9 mouse cellular contexts compared by ENCODE assay signal in the genomic region with DNA sequence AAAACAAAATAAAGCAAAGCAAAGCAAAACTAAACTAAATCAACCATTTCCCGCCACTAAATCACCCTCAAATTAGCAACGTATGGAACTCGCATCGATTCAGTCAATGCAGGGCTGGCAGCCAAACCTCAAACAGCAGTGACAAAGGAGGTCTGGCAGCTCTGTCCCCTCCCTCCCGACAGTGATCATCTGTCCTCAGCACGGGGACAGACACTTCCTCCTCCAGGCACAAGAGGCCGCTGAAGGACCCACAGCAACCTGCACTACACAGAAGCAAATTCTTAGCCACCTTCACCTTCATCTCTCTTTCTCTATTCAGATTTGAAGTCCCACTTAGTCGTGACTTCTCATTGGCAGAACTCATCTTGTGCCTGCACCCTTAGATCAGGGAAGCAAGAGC. TPM values are rescaled to one million over a fixed set of nuclear protein-coding genes. Genes with fewer than 3 reads are reported as not detected.
DNase-seq lines count a peak whose midpoint lies in the region; ATAC-seq and TF ChIP-seq lines count a peak whose summit lies in the region.
"Had no signal": no experiment of that assay in that cellular context is flagged by ENCODE, and none has a peak within 500 bp of the region (broad histone marks: within the 10 kb centered on the region; RNA-seq: fewer than 3 reads in every experiment).

No protein-coding gene starts in this region.

- no peaks in the 10 kb centered on the region for H3K79me2 ChIP-seq in heart, adult 2 months (replicated peaks; ENCODE audit: control insufficient read depth, insufficient read depth, low read length)

- intact Hi-C loops in heart, adult 2 months (cut with DNase I), result loop anchor here (2.0 to 5.0 kb wide), 2 partner anchors 24 to 83 kb away; a partner anchor contains a TSS

- WGBS in heart, adult 2 months, result under 1% methylated on average over 8 of the region's 8 CpGs
- WGBS in kidney, embryonic 16.5 days, result 1% methylated on average over 8 of the region's 8 CpGs
- WGBS in lung, embryonic 15.5 days, result 2% methylated on average over 8 of the region's 8 CpGs
- WGBS in neural tube, embryonic 15.5 days, result under 1% methylated on average over 8 of the region's 8 CpGs

- ATAC-seq in kidney, embryonic 16.5 days (ENCODE audit: low FRiP score, low TSS enrichment), result no peak
- ATAC-seq in lung, embryonic 15.5 days (ENCODE audit: borderline replicate concordance, extremely low read depth, low FRiP score, low TSS enrichment), result no peak
- ATAC-seq in neural tube, embryonic 15.5 days (ENCODE audit: low FRiP score), result peak; percentile 51; the same call in 1 of the 2 replicates

- H3K4me1 ChIP-seq in heart, adult 2 months (ENCODE audit: control insufficient read depth, insufficient read depth, low read length), result peaks cover 9% of the 10 kb centered on the region
- peaks cover 10% of the 10 kb centered on the region for H3K4me1 ChIP-seq in kidney, embryonic 16.5 days (ENCODE audit: insufficient read depth, low read length)
- peaks cover 23% of the 10 kb centered on the region for H3K4me1 ChIP-seq in lung, embryonic 15.5 days
- H3K4me1 ChIP-seq in neural tube, embryonic 15.5 days, result peaks cover 27% of the 10 kb centered on the region

- TF ChIP-seq POLR2A in heart, adult 2 months (IDR thresholded peaks at IDR 0.05; ENCODE audit: insufficient read depth, low read depth, low read length), result peak; percentile 19; the same call in 1 of the 2 replicates

- no peak overlapping the region for H3K4me3 ChIP-seq in heart, adult 2 months
- H3K4me3 ChIP-seq in kidney, embryonic 16.5 days (ENCODE audit: low read length), result no peak overlapping the region
- no peak overlapping the region for H3K4me3 ChIP-seq in lung, embryonic 15.5 days
- no peak overlapping the region for H3K4me3 ChIP-seq in neural tube, embryonic 15.5 days (replicated peaks)

- no peaks in the 10 kb centered on the region; the same call in 1 of the 2 replicates for H3K36me3 ChIP-seq in heart, adult 2 months (ENCODE audit: control insufficient read depth, insufficient read depth, low read length)
- peaks cover 2% of the 10 kb centered on the region; the same call in 1 of the 2 replicates for H3K36me3 ChIP-seq in kidney, embryonic 16.5 days (ENCODE audit: insufficient read depth, low read length)
- no peaks in the 10 kb centered on the region for H3K36me3 ChIP-seq in lung, embryonic 15.5 days
- peaks cover 2% of the 10 kb centered on the region for H3K36me3 ChIP-seq in neural tube, embryonic 15.5 days

- H3K27me3 ChIP-seq in heart, adult 2 months (ENCODE audit: control insufficient read depth, insufficient read depth, low read length), result no peaks in the 10 kb centered on the region
- H3K27me3 ChIP-seq in kidney, embryonic 16.5 days (ENCODE audit: insufficient read depth, low read length), result no peaks in the 10 kb centered on the region
- H3K27me3 ChIP-seq in lung, embryonic 15.5 days, result no peaks in the 10 kb centered on the region
- H3K27me3 ChIP-seq in neural tube, embryonic 15.5 days (replicated peaks), result 0 out of 2 replicates have a peak, but pooled peaks cover 2% of the 10 kb centered on the region

- H3K27ac ChIP-seq in heart, adult 2 months, result peak overlapping the region; percentile 36
- no peak overlapping the region for H3K27ac ChIP-seq in kidney, embryonic 16.5 days (ENCODE audit: low read length)
- no peak overlapping the region for H3K27ac ChIP-seq in lung, embryonic 15.5 days
- no peak overlapping the region for H3K27ac ChIP-seq in neural tube, embryonic 15.5 days (replicated peaks)

- TF ChIP-seq CTCF in heart, adult 2 months (IDR thresholded peaks at IDR 0.05), result peak; percentile 92

- H3K4me2 ChIP-seq in kidney, embryonic 16.5 days (replicated peaks; ENCODE audit: low read depth, low read length), result 0 out of 2 replicates have a peak overlapping the region, but pooled peaks have one; percentile 4
- peak overlapping the region; percentile 16 for H3K4me2 ChIP-seq in lung, embryonic 15.5 days
- peak overlapping the region; percentile 22; the same call in 1 of the 2 replicates for H3K4me2 ChIP-seq in neural tube, embryonic 15.5 days

- peak; percentile 70 to 76 for DNase-seq in B cell, adult 2 months
- peak; percentile 81 for DNase-seq in MEL-GATA-1-ER (ENCODE audit: extremely low read depth, low read depth)
- DNase-seq in cerebellum, postnatal 25 days, result peak; percentile 79 to 88
- DNase-seq in heart, adult 2 months, result peak; percentile 76 to 79
- peak; percentile 78 for DNase-seq in thymus, postnatal 4 days

- no peaks in the 10 kb centered on the region for H3K9me3 ChIP-seq in kidney, embryonic 16.5 days (ENCODE audit: low read length)
- H3K9me3 ChIP-seq in lung, embryonic 15.5 days, result no peaks in the 10 kb centered on the region
- H3K9me3 ChIP-seq in neural tube, embryonic 15.5 days (replicated peaks), result no peaks in the 10 kb centered on the region

- peak overlapping the region; percentile 46; the same call in 1 of the 2 replicates for H3K9ac ChIP-seq in heart, adult 2 months (ENCODE audit: low read depth, low read length)
- peak overlapping the region; percentile 5; the same call in 1 of the 2 replicates for H3K9ac ChIP-seq in kidney, embryonic 16.5 days (replicated peaks; ENCODE audit: low read length)
- no peak overlapping the region for H3K9ac ChIP-seq in lung, embryonic 15.5 days
- no peak overlapping the region for H3K9ac ChIP-seq in neural tube, embryonic 15.5 days (replicated peaks)

- TF ChIP-seq EP300 in heart, adult 2 months (IDR thresholded peaks at IDR 0.05; ENCODE audit: insufficient read depth, low read depth, low read length), result peak; percentile 69

RNA-seq across cellular contexts. Expression of a gene that starts 1.6 kb away (rescaled TPM):
- total RNA-seq in heart, adult 2 months (2021), result 100 to 1,000 TPM; 111 to 129 TPM
- 67.9 and 93.3 TPM in 2 replicates for polyA plus RNA-seq in heart, adult 2 months (2012; rRNA removed)
- 41.3 and 45.7 TPM in 2 replicates for polyA plus RNA-seq in kidney, embryonic 16.5 days (2015; fragmentation: Nextera tagmentation; extraction: Ambion mirVana)
- 30.8 and 33.3 TPM in 2 replicates for polyA plus RNA-seq in lung, embryonic 15.5 days (2015; fragmentation: Nextera tagmentation; extraction: Ambion mirVana)
- polyA plus RNA-seq in neural tube, embryonic 15.5 days (2015; fragmentation: Nextera tagmentation; extraction: Ambion mirVana), result 72.1 and 90.7 TPM in 2 replicates

RNA-seq across cellular contexts. Expression of a gene that starts 2.7 kb away (rescaled TPM):
- not detected for total RNA-seq in heart, adult 2 months (2021)
- not detected in 2 replicates for polyA plus RNA-seq in heart, adult 2 months (2012; rRNA removed)
- not detected in 2 replicates for polyA plus RNA-seq in kidney, embryonic 16.5 days (2015; fragmentation: Nextera tagmentation; extraction: Ambion mirVana)
- polyA plus RNA-seq in lung, embryonic 15.5 days (2015; fragmentation: Nextera tagmentation; extraction: Ambion mirVana), result not detected in 2 replicates
- polyA plus RNA-seq in neural tube, embryonic 15.5 days (2015; fragmentation: Nextera tagmentation; extraction: Ambion mirVana), result 0.29 TPM in 1 of 2 replicates, not detected in the other
- total RNA-seq: heart, postnatal 36 days had no signal

RNA-seq across cellular contexts. Expression of a gene that starts 14.9 kb away (rescaled TPM):
- 100 to 1,000 TPM; 973 to 976 TPM for total RNA-seq in heart, adult 2 months (2021)
- polyA plus RNA-seq in heart, adult 2 months (2012; rRNA removed), result 781 and 842 TPM in 2 replicates
- polyA plus RNA-seq in kidney, embryonic 16.5 days (2015; fragmentation: Nextera tagmentation; extraction: Ambion mirVana), result 96.3 and 102 TPM in 2 replicates
- polyA plus RNA-seq in lung, embryonic 15.5 days (2015; fragmentation: Nextera tagmentation; extraction: Ambion mirVana), result 35.8 and 44.9 TPM in 2 replicates
- 44.6 and 81.9 TPM in 2 replicates for polyA plus RNA-seq in neural tube, embryonic 15.5 days (2015; fragmentation: Nextera tagmentation; extraction: Ambion mirVana)

RNA-seq across cellular contexts. Expression of a gene that starts 24.0 kb away (rescaled TPM):
- total RNA-seq in heart, adult 2 months (2021), result 10 to 100 TPM; 42.4 to 42.5 TPM
- polyA plus RNA-seq in heart, adult 2 months (2012; rRNA removed), result 68.3 and 82.0 TPM in 2 replicates
- 153 and 169 TPM in 2 replicates for polyA plus RNA-seq in kidney, embryonic 16.5 days (2015; fragmentation: Nextera tagmentation; extraction: Ambion mirVana)
- 136 and 137 TPM in 2 replicates for polyA plus RNA-seq in lung, embryonic 15.5 days (2015; fragmentation: Nextera tagmentation; extraction: Ambion mirVana)
- polyA plus RNA-seq in neural tube, embryonic 15.5 days (2015; fragmentation: Nextera tagmentation; extraction: Ambion mirVana), result 158 and 159 TPM in 2 replicates

RNA-seq across cellular contexts. Expression of a gene that starts 24.0 kb away (rescaled TPM):
- 1 to 10 TPM; 3.2 to 3.8 TPM for total RNA-seq in heart, adult 2 months (2021)
- polyA plus RNA-seq in heart, adult 2 months (2012; rRNA removed), result 4.9 and 8.5 TPM in 2 replicates
- 57.4 and 63.8 TPM in 2 replicates for polyA plus RNA-seq in kidney, embryonic 16.5 days (2015; fragmentation: Nextera tagmentation; extraction: Ambion mirVana)
- polyA plus RNA-seq in lung, embryonic 15.5 days (2015; fragmentation: Nextera tagmentation; extraction: Ambion mirVana), result 16.2 and 16.6 TPM in 2 replicates
- polyA plus RNA-seq in neural tube, embryonic 15.5 days (2015; fragmentation: Nextera tagmentation; extraction: Ambion mirVana), result 16.2 and 17.5 TPM in 2 replicates

Comparison
In these comparisons a context has a peak if more than half of its experiments do, and no peak if none do; other contexts are left out.
1. H3K9ac ChIP-seq: peak in heart, adult 2 months (single experiment) and kidney, embryonic 16.5 days (single experiment); none in lung, embryonic 15.5 days (single experiment) and neural tube, embryonic 15.5 days (single experiment).
2. Peak in every context shown above with its lines, with median percentiles within 50 percentile points of each other: DNase-seq and H3K4me2 ChIP-seq.